Mouse (Mus musculus) liver, adult (tissue): ENCODE data around the gene Gda.
A peak's percentile ranks its signal among the peaks of the same experiment; 100 is the strongest.

ENCODE experiments used
- GATA4 ChIP-seq: IDR thresholded peaks from 2 replicates; pipeline ENCODE4 v1.6.1; 2014; ENCODE audit warnings: mild to moderate bottlenecking, low read length; ENCODE audit not compliant: insufficient replicate concordance

Gene Gda

GRCm38 (mm10) chr19:21473345-21473744 lies at the start of gene Gda:
Gene Gda, minus strand, starts transcription at chr19:21473445.
- no peak for TF ChIP-seq GATA4

- no peak for TF ChIP-seq GATA4
These were observed 47.0 kb upstream of the Gda start for GRCm38 (mm10) chr19:21520280-21520679.

- TF ChIP-seq GATA4: no peak
These were observed 36.9 kb upstream of the Gda start for GRCm38 (mm10) chr19:21510116-21510515.

GRCm38 (mm10) chr19:21507561-21508232 lies 34.5 kb upstream of the Gda start:
- TF ChIP-seq GATA4: peak; percentile 30; the same call in 1 of the 2 replicates

GRCm38 (mm10) chr19:21507133-21507532 lies 33.9 kb upstream of the Gda start:
- no peak for TF ChIP-seq GATA4

- TF ChIP-seq GATA4: no peak
These were observed 31.5 kb upstream of the Gda start for GRCm38 (mm10) chr19:21504716-21505115.

- TF ChIP-seq GATA4: no peak
These were observed 26.2 kb upstream of the Gda start for GRCm38 (mm10) chr19:21499394-21499983.

GRCm38 (mm10) chr19:21495817-21496216 lies 22.6 kb upstream of the Gda start:
- TF ChIP-seq GATA4: no peak

GRCm38 (mm10) chr19:21493807-21494521 lies 20.7 kb upstream of the Gda start:
- no peak for TF ChIP-seq GATA4

GRCm38 (mm10) chr19:21491391-21491790 lies 18.1 kb upstream of the Gda start:
- TF ChIP-seq GATA4: no peak

GRCm38 (mm10) chr19:21487124-21487944 lies 14.1 kb upstream of the Gda start:
- TF ChIP-seq GATA4: no peak

GRCm38 (mm10) chr19:21482096-21482495 lies 8.9 kb upstream of the Gda start:
- TF ChIP-seq GATA4: no peak

- TF ChIP-seq GATA4: no peak; the same call in 1 of the 2 replicates
These were observed 7.8 kb upstream of the Gda start for GRCm38 (mm10) chr19:21481031-21481430.

GRCm38 (mm10) chr19:21480053-21480419 lies 6.8 kb upstream of the Gda start:
- no peak for TF ChIP-seq GATA4
